Mouse (Mus musculus) adrenal gland, adult 10 weeks (tissue): Measurements from ENCODE around the gene St6galnac3. TPM values are rescaled to one million over a fixed set of nuclear protein-coding genes. Genes with fewer than 3 reads are reported as not detected.

Experiments
- polyA plus RNA-seq: library from polyadenylated mRNA; stranded (reverse); fragments of 350-450 nt; fragmentation: Illumina TruSeq; extraction: RNeasy Lipid Tissue Mini Kit (QIAGEN cat#74804); gene quantifications from one replicate; pipeline ENCODE4 v1.2.3, GENCODE M21; 2014; ENCODE audit warnings: low read depth, low replicate concordance

St6galnac3 gene
- polyA plus RNA-seq: 4.4 TPM

GRCm38 (mm10) chr3:153724701-153725668, at the start of gene St6galnac3:
Gene St6galnac3 (minus strand): TSS chr3:153725174.

Other genes starting within 250 kb of the St6galnac3 start
- not detected for gene Asb17, start 119.0 kb upstream of the St6galnac3 start, polyA plus RNA-seq
- not detected for gene Msh4, start 181.0 kb upstream of the St6galnac3 start, polyA plus RNA-seq
- gene Rabggtb, start 187.8 kb upstream of the St6galnac3 start, polyA plus RNA-seq: 103 TPM
- 685 TPM for gene Acadm, start 219.5 kb upstream of the St6galnac3 start, polyA plus RNA-seq
- gene Slc44a5, start 248.3 kb upstream of the St6galnac3 start, polyA plus RNA-seq: not detected